In genomic region chr4:32481366-32482055, GRCm38 (mm10) we compare ENCODE assay signal across 8 mouse cellular contexts.
DNase-seq lines count a peak whose midpoint lies in the region; ATAC-seq lines count a peak whose summit lies in the region.

No protein-coding gene starts in this region.

- H3K27me3 ChIP-seq in forebrain, embryonic 11.5 days (ENCODE audit: control insufficient read depth, insufficient read depth, low read length), result no peaks in the 10 kb centered on the region
- H3K27me3 ChIP-seq in hindbrain, embryonic 16.5 days (replicated peaks; ENCODE audit: control insufficient read depth, insufficient read depth, low read length), result no peaks in the 10 kb centered on the region

- peaks cover 26% of the 10 kb centered on the region; the same call in 1 of the 2 replicates for H3K4me1 ChIP-seq in forebrain, embryonic 11.5 days (replicated peaks; ENCODE audit: control insufficient read depth, insufficient read depth, low read length)
- H3K4me1 ChIP-seq in hindbrain, embryonic 16.5 days (ENCODE audit: control insufficient read depth, insufficient read depth, low read depth, low read length), result peaks cover 48% of the 10 kb centered on the region

- WGBS in forebrain, embryonic 11.5 days, result 24% methylated on average over 18 of the region's 18 CpGs
- WGBS in hindbrain, embryonic 16.5 days, result 19% methylated on average over 18 of the region's 18 CpGs

- no peak overlapping the region for H3K9ac ChIP-seq in forebrain, embryonic 11.5 days (ENCODE audit: low read length)
- H3K9ac ChIP-seq in hindbrain, embryonic 16.5 days (ENCODE audit: low read depth, low read length), result peak overlapping the region; percentile 55

- H3K4me2 ChIP-seq in forebrain, embryonic 11.5 days (ENCODE audit: low read depth, low read length, severe bottlenecking), result no peak overlapping the region
- H3K4me2 ChIP-seq in hindbrain, embryonic 16.5 days (ENCODE audit: low read length), result peak overlapping the region; percentile 33

- no peaks in the 10 kb centered on the region for H3K9me3 ChIP-seq in forebrain, embryonic 11.5 days (ENCODE audit: control insufficient read depth, low read length)
- H3K9me3 ChIP-seq in hindbrain, embryonic 16.5 days (ENCODE audit: control insufficient read depth, low read length), result no peaks in the 10 kb centered on the region

- ATAC-seq in activated CD4-positive, CD25-positive, alpha-beta regulatory T cell, adult 4 months, result peak; percentile 80
- no peak for ATAC-seq in forebrain, embryonic 11.5 days (replicated peaks; ENCODE audit: low FRiP score)
- ATAC-seq in hindbrain, embryonic 16.5 days, result peak; percentile 46

- peak; percentile 6 for DNase-seq in adrenal gland, postnatal 10 days
- DNase-seq in adrenal gland, postnatal 14 days, result no peak
- peak; percentile 60 for DNase-seq in forebrain, embryonic 11.5 days (ENCODE audit: low spot score)
- peak; percentile 55 for DNase-seq in retina, embryonic 14.5 days (ENCODE audit: low spot score)
- no peak for DNase-seq in lung, postnatal 25 days (ENCODE audit: low spot score)
- no peak for DNase-seq in B cell, adult 2 months

- H3K4me3 ChIP-seq in forebrain, embryonic 11.5 days (ENCODE audit: low read depth, low read length), result no peak overlapping the region
- H3K4me3 ChIP-seq in hindbrain, embryonic 16.5 days (ENCODE audit: low read length), result no peak overlapping the region

- no peaks in the 10 kb centered on the region for H3K36me3 ChIP-seq in forebrain, embryonic 11.5 days (ENCODE audit: control insufficient read depth, insufficient read depth, low read length)
- no peaks in the 10 kb centered on the region for H3K36me3 ChIP-seq in hindbrain, embryonic 16.5 days (ENCODE audit: control insufficient read depth, insufficient read depth, low read length)

- H3K27ac ChIP-seq in forebrain, embryonic 11.5 days (ENCODE audit: low read depth, low read length), result no peak overlapping the region; the same call in 1 of the 2 replicates
- peak overlapping the region; percentile 41 for H3K27ac ChIP-seq in hindbrain, embryonic 16.5 days (ENCODE audit: low read depth, low read length)

Comparison
In these comparisons a context has a peak if more than half of its experiments do, and no peak if none do; other contexts are left out.
1. DNase-seq: peak in adrenal gland, postnatal 10 days (single experiment), forebrain, embryonic 11.5 days (single experiment) and retina, embryonic 14.5 days (single experiment); none in adrenal gland, postnatal 14 days (single experiment), lung, postnatal 25 days (single experiment) and B cell, adult 2 months (0 of 2).